Mouse (Mus musculus) frontal cortex, postnatal 36 days (tissue): ENCODE data around the gene Tbc1d8.
A peak's percentile ranks its signal among the peaks of the same experiment; 100 is the strongest.

Experiments
- DNase-seq, 2 experiments: peaks; one replicate each; pipeline ENCODE4 v3.0.0; 2022; ENCODE audit warnings: low spot score in 2 of 2

Tbc1d8 gene

GRCm38 (mm10) chr1:39478057-39478895 is at the start of gene Tbc1d8:
Gene Tbc1d8 (minus strand): TSS chr1:39478755.
- DNase-seq = peak; percentile 76 to 81

- no peak for DNase-seq
Observed at GRCm38 (mm10) chr1:39528319-39528718, 49.8 kb upstream of the Tbc1d8 start.

GRCm38 (mm10) chr1:39527432-39527831 is 48.9 kb upstream of the Tbc1d8 start:
- peak; percentile 62 to 65 for DNase-seq

- no peak for DNase-seq
Observed at GRCm38 (mm10) chr1:39526371-39527167, 48.0 kb upstream of the Tbc1d8 start.

GRCm38 (mm10) chr1:39525763-39526162 is 47.2 kb upstream of the Tbc1d8 start:
- DNase-seq = no peak

- peak; percentile 43 to 50 for DNase-seq
Observed at GRCm38 (mm10) chr1:39522519-39522918, 44.0 kb upstream of the Tbc1d8 start.

GRCm38 (mm10) chr1:39521326-39521725 is 42.8 kb upstream of the Tbc1d8 start:
- no peak for DNase-seq

GRCm38 (mm10) chr1:39515303-39515991 is 36.9 kb upstream of the Tbc1d8 start:
- DNase-seq = no peak

- no peak for DNase-seq
Observed at GRCm38 (mm10) chr1:39512183-39512582, 33.6 kb upstream of the Tbc1d8 start.

GRCm38 (mm10) chr1:39511775-39512174 is 33.2 kb upstream of the Tbc1d8 start:
- no peak for DNase-seq

- DNase-seq = no peak
Observed at GRCm38 (mm10) chr1:39505600-39505999, 27.0 kb upstream of the Tbc1d8 start.

GRCm38 (mm10) chr1:39504261-39504660 is 25.7 kb upstream of the Tbc1d8 start:
- DNase-seq = peak in 1 of 2 experiments; percentile 49

- DNase-seq = peak; percentile 12 to 34
Observed at GRCm38 (mm10) chr1:39502817-39503633, 24.5 kb upstream of the Tbc1d8 start.

GRCm38 (mm10) chr1:39499485-39499941 is 21.0 kb upstream of the Tbc1d8 start:
- DNase-seq = no peak

GRCm38 (mm10) chr1:39497748-39498147 is 19.2 kb upstream of the Tbc1d8 start:
- no peak for DNase-seq

- DNase-seq = no peak
Observed at GRCm38 (mm10) chr1:39496995-39497394, 18.4 kb upstream of the Tbc1d8 start.

- no peak for DNase-seq
Observed at GRCm38 (mm10) chr1:39493664-39494063, 15.1 kb upstream of the Tbc1d8 start.

- DNase-seq = no peak
Observed at GRCm38 (mm10) chr1:39493165-39493564, 14.6 kb upstream of the Tbc1d8 start.

- DNase-seq = no peak
Observed at GRCm38 (mm10) chr1:39487370-39487769, 8.8 kb upstream of the Tbc1d8 start.

GRCm38 (mm10) chr1:39482115-39482815 is 3.7 kb upstream of the Tbc1d8 start:
- DNase-seq = no peak

- no peak for DNase-seq
Observed at GRCm38 (mm10) chr1:39479254-39479653, 699 bp upstream of the Tbc1d8 start.
